Mouse (Mus musculus): ENCODE measurements at regions not wholly inside any gene's neighbourhood (a gene's known extent, or its start where the extent isn't known, plus 50 kb on each side); places are given as distances from the start of the nearest gene placed in this dataset.
"Not testable (repeated sequence)": the region's sequence is repeated elsewhere in the genome, so short reads cannot be mapped to it uniquely, and the experiment has no call there.

GRCm38 (mm10) chr13:70100091-70100490 is 297.9 kb downstream of the Med10 start:
- 86% methylated on average over 1 of the region's 1 CpGs for WGBS

GRCm38 (mm10) chr13:70103021-70103420 is 300.8 kb downstream of the Med10 start:
- no peak overlapping the region for H3K4me3 ChIP-seq (replicated peaks)
- 81% methylated on average over 7 of the region's 7 CpGs for WGBS
- H3K4me1 ChIP-seq (replicated peaks): no peaks in the 10 kb centered on the region

More at GRCm38 (mm10) chr13:70100091-70100490, 297.9 kb downstream of the Med10 start:
- H3K4me3 ChIP-seq (replicated peaks); H3K4me2 ChIP-seq (replicated peaks); H3K27ac ChIP-seq; ATAC-seq; H3K27me3 ChIP-seq (replicated peaks); H3K9ac ChIP-seq; H3K36me3 ChIP-seq; H3K9me3 ChIP-seq; H3K4me1 ChIP-seq (replicated peaks): not testable (repeated sequence)

DNA sequence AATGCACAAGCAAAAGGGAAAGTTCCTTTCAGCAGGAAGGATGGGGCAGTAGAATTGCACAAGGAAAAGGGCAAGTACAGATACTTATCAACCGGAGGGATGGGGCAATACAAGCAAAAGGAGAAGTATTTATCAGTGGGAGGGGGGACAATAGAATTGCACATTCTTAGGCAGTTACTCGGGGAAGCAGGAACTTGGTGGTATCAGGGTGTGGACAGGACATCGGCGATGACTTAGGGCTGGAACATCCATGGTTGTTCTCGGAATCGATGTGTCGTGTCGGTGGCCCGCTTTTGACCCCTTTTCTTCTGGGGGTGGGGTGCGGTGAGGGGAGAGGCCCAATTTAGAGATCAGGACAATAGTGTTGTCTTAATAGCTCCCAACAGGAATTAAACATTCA is 301.3 kb downstream of the Med10 start:
- not testable (repeated sequence) for H3K36me3 ChIP-seq; H3K9me3 ChIP-seq; H3K27me3 ChIP-seq (replicated peaks); H3K4me3 ChIP-seq (replicated peaks); H3K4me1 ChIP-seq (replicated peaks); ATAC-seq; H3K9ac ChIP-seq; H3K27ac ChIP-seq; H3K4me2 ChIP-seq (replicated peaks)
- 83% methylated on average over 10 of the region's 10 CpGs for WGBS

More at GRCm38 (mm10) chr13:70103021-70103420, 300.8 kb downstream of the Med10 start:
- Histone ChIP-seq H3K27ac (no peak overlapping the region), H3K4me2 (replicated peaks) (no peak overlapping the region), H3K27me3 (replicated peaks) (no peaks in the 10 kb centered on the region), H3K9me3 (no peaks in the 10 kb centered on the region), H3K36me3 (no peaks in the 10 kb centered on the region), H3K9ac (no peak overlapping the region)
- ATAC-seq: no peak

GRCm38 (mm10) chr13:70103903-70104302 is 301.7 kb downstream of the Med10 start:
- Histone ChIP-seq H3K4me2 (replicated peaks) (no peak overlapping the region), H3K9me3 (no peaks in the 10 kb centered on the region), H3K4me3 (replicated peaks) (no peak overlapping the region), H3K27me3 (replicated peaks) (no peaks in the 10 kb centered on the region), H3K9ac (no peak overlapping the region), H3K27ac (no peak overlapping the region), H3K36me3 (no peaks in the 10 kb centered on the region), H3K4me1 (replicated peaks) (no peaks in the 10 kb centered on the region)
- 91% methylated on average over 4 of the region's 4 CpGs for WGBS
- ATAC-seq: no peak

- 85% methylated on average over 9 of the region's 9 CpGs for WGBS
- H3K4me3 ChIP-seq (replicated peaks): no peak overlapping the region
- no peak overlapping the region for H3K27ac ChIP-seq
- no peak for ATAC-seq
- no peaks in the 10 kb centered on the region for H3K36me3 ChIP-seq
- H3K4me1 ChIP-seq (replicated peaks): no peaks in the 10 kb centered on the region
- H3K9me3 ChIP-seq: no peaks in the 10 kb centered on the region
- H3K9ac ChIP-seq: no peak overlapping the region
- no peak overlapping the region for H3K4me2 ChIP-seq (replicated peaks)
- no peaks in the 10 kb centered on the region for H3K27me3 ChIP-seq (replicated peaks)
These were observed 313.4 kb downstream of the Med10 start for GRCm38 (mm10) chr13:70115576-70115975.

DNA sequence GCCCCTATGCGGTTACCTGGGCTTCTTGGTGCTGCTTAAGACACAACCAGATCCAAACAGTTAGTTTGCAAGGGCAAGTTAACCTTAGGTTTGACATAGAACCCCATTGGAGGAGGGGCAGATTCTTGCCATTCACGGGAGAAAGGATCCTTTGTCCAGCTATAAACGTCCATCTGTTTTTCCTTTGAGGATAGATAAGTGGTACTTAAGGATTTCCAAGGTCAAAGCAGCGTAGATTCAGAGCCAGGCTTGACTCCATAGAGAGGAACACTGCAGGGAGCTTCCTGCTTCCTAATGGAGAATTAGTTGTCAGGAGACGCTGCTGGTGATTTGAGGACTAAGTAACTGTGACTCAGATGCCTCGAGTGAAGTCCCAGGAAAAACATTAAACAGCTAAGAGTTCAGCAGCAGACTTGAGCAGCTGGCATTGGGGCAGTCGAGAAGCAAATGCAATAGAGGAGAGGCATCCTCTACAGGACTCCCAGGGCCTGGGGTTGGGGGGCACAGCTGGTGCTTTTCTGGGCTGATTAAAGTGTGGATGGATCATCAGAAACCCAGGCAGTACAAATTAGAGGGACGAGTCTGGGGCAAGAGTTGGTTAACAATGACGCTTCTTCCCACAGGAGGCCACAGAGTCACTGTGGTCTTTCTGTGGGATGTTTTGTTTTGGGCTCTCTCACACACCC is 322.8 kb downstream of the Med10 start:
- no peaks in the 10 kb centered on the region for H3K9me3 ChIP-seq
- no peak overlapping the region for H3K27ac ChIP-seq
- ATAC-seq: no peak
- WGBS: 39% methylated on average over 9 of the region's 9 CpGs
- no peak overlapping the region for H3K4me2 ChIP-seq (replicated peaks)
- H3K36me3 ChIP-seq: no peaks in the 10 kb centered on the region
- H3K27me3 ChIP-seq (replicated peaks): no peaks in the 10 kb centered on the region
- H3K4me3 ChIP-seq (replicated peaks): no peak overlapping the region
- no peaks in the 10 kb centered on the region for H3K4me1 ChIP-seq (replicated peaks)
- no peak overlapping the region for H3K9ac ChIP-seq

DNA sequence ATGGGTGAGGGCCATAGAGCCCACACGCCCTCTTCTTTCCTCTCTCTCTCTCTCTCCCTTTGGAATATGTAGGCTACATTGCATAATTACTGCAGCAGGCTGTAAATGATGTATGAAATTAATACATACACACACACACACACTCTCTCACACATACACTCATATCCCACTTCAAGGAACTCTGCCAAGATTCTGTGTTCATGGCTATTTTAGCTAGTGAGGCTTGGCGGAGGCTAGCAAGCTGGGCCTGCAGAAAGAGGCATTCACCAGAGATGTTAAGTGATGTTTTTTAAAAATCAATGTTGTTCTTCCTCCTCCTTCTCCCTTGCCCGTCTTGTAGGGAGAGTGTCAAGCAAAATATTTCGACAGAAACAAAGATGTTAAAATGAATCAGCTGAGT is 325.1 kb downstream of the Med10 start:
- no peaks in the 10 kb centered on the region for H3K9me3 ChIP-seq
- H3K27ac ChIP-seq: no peak overlapping the region
- no peak for ATAC-seq
- no peaks in the 10 kb centered on the region for H3K4me1 ChIP-seq (replicated peaks)
- WGBS: 74% methylated on average over 4 of the region's 4 CpGs
- H3K27me3 ChIP-seq (replicated peaks): no peaks in the 10 kb centered on the region
- no peaks in the 10 kb centered on the region for H3K36me3 ChIP-seq
- H3K4me2 ChIP-seq (replicated peaks): no peak overlapping the region
- H3K9ac ChIP-seq: no peak overlapping the region
- no peak overlapping the region for H3K4me3 ChIP-seq (replicated peaks)

GRCm38 (mm10) chr13:70134544-70134943 is 332.3 kb downstream of the Med10 start:
- Histone ChIP-seq H3K9me3 (no peaks in the 10 kb centered on the region), H3K4me2 (replicated peaks) (no peak overlapping the region), H3K4me1 (replicated peaks) (no peaks in the 10 kb centered on the region), H3K27ac (no peak overlapping the region), H3K36me3 (no peaks in the 10 kb centered on the region), H3K27me3 (replicated peaks) (no peaks in the 10 kb centered on the region), H3K9ac (no peak overlapping the region), H3K4me3 (replicated peaks) (no peak overlapping the region)
- ATAC-seq: no peak
- WGBS: 84% methylated on average over 8 of the region's 8 CpGs

DNA sequence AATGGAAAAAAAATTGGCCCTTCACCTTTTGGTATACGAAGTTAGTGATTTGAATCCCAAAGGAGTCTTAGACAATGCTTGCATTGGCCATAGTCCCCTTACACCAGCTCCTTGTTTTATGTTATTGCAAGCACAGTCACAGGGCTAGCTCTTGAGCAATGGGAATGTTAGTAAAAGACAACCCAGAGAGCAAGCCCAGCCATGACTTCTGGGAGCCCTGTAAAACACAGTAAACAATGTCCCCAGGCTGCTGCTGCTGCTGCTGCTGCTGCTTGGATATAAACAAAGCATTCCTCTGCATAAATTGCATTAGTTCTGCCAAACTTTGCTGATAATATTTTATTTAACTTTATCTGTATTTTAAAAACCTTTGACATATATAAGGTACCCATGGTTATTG is 334.0 kb downstream of the Med10 start:
- no peak for ATAC-seq
- Histone ChIP-seq H3K36me3 (no peaks in the 10 kb centered on the region), H3K4me3 (replicated peaks) (no peak overlapping the region), H3K9ac (no peak overlapping the region), H3K4me2 (replicated peaks) (no peak overlapping the region), H3K27me3 (replicated peaks) (no peaks in the 10 kb centered on the region), H3K9me3 (no peaks in the 10 kb centered on the region), H3K27ac (no peak overlapping the region), H3K4me1 (replicated peaks) (no peaks in the 10 kb centered on the region)
- 81% methylated on average over 1 of the region's 1 CpGs for WGBS

GRCm38 (mm10) chr13:70144461-70144860 is 342.3 kb downstream of the Med10 start:
- H3K27ac ChIP-seq: no peak overlapping the region
- no peaks in the 10 kb centered on the region for H3K9me3 ChIP-seq
- WGBS: 68% methylated on average over 4 of the region's 4 CpGs
- ATAC-seq: no peak
- H3K4me3 ChIP-seq (replicated peaks): no peak overlapping the region
- no peaks in the 10 kb centered on the region for H3K27me3 ChIP-seq (replicated peaks)
- no peak overlapping the region for H3K4me2 ChIP-seq (replicated peaks)
- no peaks in the 10 kb centered on the region for H3K36me3 ChIP-seq
- H3K4me1 ChIP-seq (replicated peaks): no peaks in the 10 kb centered on the region
- no peak overlapping the region for H3K9ac ChIP-seq

GRCm38 (mm10) chr13:70145466-70145865 is 343.3 kb downstream of the Med10 start:
- no peak; the same call in 1 of the 2 replicates for ATAC-seq
- H3K4me2 ChIP-seq (replicated peaks): no peak overlapping the region
- WGBS: 50% methylated on average over 6 of the region's 6 CpGs
- H3K4me1 ChIP-seq (replicated peaks): no peaks in the 10 kb centered on the region
- no peak overlapping the region for H3K27ac ChIP-seq
- no peaks in the 10 kb centered on the region for H3K9me3 ChIP-seq
- no peaks in the 10 kb centered on the region for H3K27me3 ChIP-seq (replicated peaks)
- no peak overlapping the region for H3K4me3 ChIP-seq (replicated peaks)
- no peaks in the 10 kb centered on the region for H3K36me3 ChIP-seq
- no peak overlapping the region for H3K9ac ChIP-seq

GRCm38 (mm10) chr13:70149041-70149898 is 347.1 kb downstream of the Med10 start:
- H3K27ac ChIP-seq: no peak overlapping the region
- no peaks in the 10 kb centered on the region for H3K27me3 ChIP-seq (replicated peaks)
- H3K4me3 ChIP-seq (replicated peaks): no peak overlapping the region
- no peak overlapping the region for H3K9ac ChIP-seq
- no peaks in the 10 kb centered on the region for H3K4me1 ChIP-seq (replicated peaks)
- H3K9me3 ChIP-seq: no peaks in the 10 kb centered on the region
- no peak overlapping the region for H3K4me2 ChIP-seq (replicated peaks)
- WGBS: 30% methylated on average over 8 of the region's 8 CpGs
- no peaks in the 10 kb centered on the region for H3K36me3 ChIP-seq
- no peak for ATAC-seq

- Histone ChIP-seq H3K4me1 (replicated peaks) (no peaks in the 10 kb centered on the region), H3K4me2 (replicated peaks) (no peak overlapping the region), H3K9me3 (no peaks in the 10 kb centered on the region), H3K27ac (no peak overlapping the region), H3K36me3 (no peaks in the 10 kb centered on the region), H3K9ac (no peak overlapping the region), H3K4me3 (replicated peaks) (no peak overlapping the region), H3K27me3 (replicated peaks) (no peaks in the 10 kb centered on the region)
- no peak for ATAC-seq
- WGBS: 42% methylated on average over 10 of the region's 10 CpGs
These were observed 347.6 kb downstream of the Med10 start for GRCm38 (mm10) chr13:70149899-70150184.

Data from intestine, embryonic 15.5 days (tissue).